Mouse (Mus musculus) cerebellum, adult 2 months (tissue): ENCODE data around the gene E2f6. TPM values are rescaled to one million over a fixed set of nuclear protein-coding genes. Genes with fewer than 3 reads are reported as not detected.

Experiments used
- DNase-seq, 2 experiments: peaks; one replicate each; pipeline ENCODE4 v3.0.0; 2021
- H3K27ac ChIP-seq: fragments of 200-500 bp; 2 replicates; pipeline ENCODE4 v1.5.1; 2012; ENCODE audit warnings: low read length, control low read depth, inconsistent platforms; ENCODE audit not compliant: insufficient read depth
- H3K27me3 ChIP-seq: fragments of 200-500 bp; 2 replicates; pipeline ENCODE4 v1.6.1; 2012; ENCODE audit warnings: inconsistent platforms, mild to moderate bottlenecking, low read length, moderate library complexity; ENCODE audit not compliant: control insufficient read depth, insufficient read depth
- H3K4me1 ChIP-seq: fragments of 200-500 bp; 2 replicates; pipeline ENCODE4 v1.6.1; 2011; ENCODE audit warnings: low read length; ENCODE audit not compliant: control insufficient read depth, insufficient read depth
- H3K4me3 ChIP-seq: fragments of 200-500 bp; replicated peaks from 2 replicates; pipeline ENCODE3; 2011; ENCODE audit warnings: mild to moderate bottlenecking, low read depth, low read length, control low read depth; ENCODE audit not compliant: insufficient read depth
- CTCF ChIP-seq: fragments of 200-500 bp; IDR thresholded peaks from 2 replicates; pipeline ENCODE4 v1.5.1; 2011; ENCODE audit warnings: low read depth, mild to moderate bottlenecking, control low read depth, low read length, moderate library complexity, borderline replicate concordance; ENCODE audit not compliant: insufficient read depth
- POLR2A ChIP-seq: fragments of 200-500 bp; IDR thresholded peaks from 2 replicates; pipeline ENCODE4 v1.6.1; 2011; ENCODE audit warnings: low read length, control low read depth, borderline replicate concordance; ENCODE audit not compliant: insufficient read depth
- WGBS: fragments of 180-500 bp; shearing (Covaris S2); methylation state at CpG from one replicate; pipeline ENCODE4 v1.1.7; 2018; 5-methylcytosine and 5-hydroxymethylcytosine counted together
- polyA plus RNA-seq: library from polyadenylated mRNA; depleted of rRNA; stranded (reverse); fragments of >200 nt; gene quantifications from 2 replicates; pipeline ENCODE4 v1.2.3, GENCODE M21; 2012

E2f6 gene
- polyA plus RNA-seq, 1 experiment, result 62.2 TPM

DNA sequence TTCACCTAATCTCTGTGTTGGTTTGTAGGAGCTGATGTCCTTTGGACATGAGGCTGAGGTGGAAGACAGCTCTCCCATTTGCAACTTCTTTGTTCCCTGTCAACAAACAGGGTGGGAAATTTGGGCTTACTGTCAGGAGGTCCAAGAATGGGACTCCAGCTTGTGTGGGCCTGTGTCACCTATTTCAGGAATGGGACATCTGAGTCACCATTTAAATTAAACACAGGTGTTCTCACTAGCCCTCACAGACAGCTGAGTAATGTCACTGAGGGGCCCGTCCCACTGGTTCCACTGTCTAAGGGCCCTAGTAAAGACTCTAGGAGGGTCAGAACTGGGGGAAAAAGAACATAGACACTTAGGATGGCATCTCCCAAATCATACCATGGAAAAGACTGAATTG is 61.2 kb downstream of the E2f6 start:
- H3K4me1 ChIP-seq, result peaks cover 23% of the 10 kb centered on the region
- H3K27me3 ChIP-seq, result no peaks in the 10 kb centered on the region
- WGBS, result 97% methylated on average over 1 of the region's 1 CpGs
- TF ChIP-seq POLR2A (no peak), CTCF (no peak)
- H3K4me3 ChIP-seq, result no peak overlapping the region
- no peak for DNase-seq
- no peak overlapping the region for H3K27ac ChIP-seq

GRCm38 (mm10) chr12:16872926-16873464 is 62.2 kb downstream of the E2f6 start:
- DNase-seq, result no peak
- H3K4me3 ChIP-seq, result no peak overlapping the region
- no peaks in the 10 kb centered on the region for H3K27me3 ChIP-seq
- H3K4me1 ChIP-seq, result peaks cover 23% of the 10 kb centered on the region
- 65% methylated on average over 7 of the region's 7 CpGs for WGBS
- H3K27ac ChIP-seq, result peak overlapping the region; percentile 80
- TF ChIP-seq POLR2A (no peak), CTCF (no peak)

DNA sequence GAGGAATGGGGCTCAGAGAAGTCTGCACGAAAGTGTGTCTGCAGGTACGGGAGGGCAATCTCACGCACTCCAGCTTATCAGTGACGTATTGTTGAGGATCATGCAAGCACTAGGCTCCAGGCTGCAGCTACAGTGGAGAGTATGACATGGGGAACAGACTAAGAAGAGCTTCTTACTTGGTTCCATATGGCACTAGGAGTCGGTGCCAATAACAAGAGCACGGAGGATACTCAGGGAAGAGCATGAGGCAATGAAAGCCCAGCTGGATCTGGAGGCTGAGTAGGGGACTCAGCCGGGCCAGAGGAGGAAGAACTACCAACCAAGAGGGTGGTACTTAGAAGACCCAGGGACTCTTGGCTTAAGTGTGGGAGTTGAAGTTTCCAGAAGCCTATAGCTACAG is 62.8 kb downstream of the E2f6 start:
- DNase-seq, result peak; percentile 75 to 87
- Histone ChIP-seq H3K27me3 (no peaks in the 10 kb centered on the region), H3K4me1 (peaks cover 23% of the 10 kb centered on the region), H3K27ac (peak overlapping the region; percentile 80), H3K4me3 (no peak overlapping the region)
- TF ChIP-seq CTCF (no peak), POLR2A (no peak)
- WGBS, result 15% methylated on average over 7 of the region's 7 CpGs

- WGBS, result 10% methylated on average over 2 of the region's 2 CpGs
- DNase-seq, result peak; percentile 44 to 63
- Histone ChIP-seq H3K4me1 (peaks cover 23% of the 10 kb centered on the region), H3K4me3 (no peak overlapping the region), H3K27me3 (no peaks in the 10 kb centered on the region), H3K27ac (peak overlapping the region; percentile 45; the same call in 1 of the 2 replicates)
- TF ChIP-seq POLR2A (no peak), CTCF (no peak)
These were observed 63.3 kb downstream of the E2f6 start for GRCm38 (mm10) chr12:16874086-16874485.

DNA sequence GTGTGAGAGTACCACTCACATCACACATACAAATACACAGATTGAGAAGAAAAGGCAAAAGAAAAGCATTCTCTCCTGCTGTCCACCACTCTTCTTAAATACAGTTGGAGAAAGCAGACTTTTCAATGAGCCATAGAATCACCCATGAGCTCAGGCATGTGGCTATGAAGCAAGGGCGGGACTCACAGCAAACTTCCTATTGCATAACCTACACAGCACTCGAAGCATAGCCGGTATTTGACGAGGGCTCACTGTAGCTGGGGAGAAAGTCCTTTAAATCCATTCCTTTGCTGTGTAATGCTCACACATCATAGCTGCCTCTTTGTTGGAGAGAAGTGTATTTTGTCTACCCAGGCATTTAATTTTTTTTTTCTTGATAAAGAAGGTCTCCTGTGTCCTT is 64.5 kb downstream of the E2f6 start:
- H3K4me3 ChIP-seq, result no peak overlapping the region
- WGBS, result 87% methylated on average over 4 of the region's 4 CpGs
- TF ChIP-seq POLR2A (no peak), CTCF (no peak)
- H3K27ac ChIP-seq, result no peak overlapping the region
- no peak for DNase-seq
- H3K4me1 ChIP-seq, result peaks cover 18% of the 10 kb centered on the region
- H3K27me3 ChIP-seq, result no peaks in the 10 kb centered on the region

- no peaks in the 10 kb centered on the region for H3K27me3 ChIP-seq
- peaks cover 14% of the 10 kb centered on the region; the same call in 1 of the 2 replicates for H3K4me1 ChIP-seq
- H3K4me3 ChIP-seq, result no peak overlapping the region
- H3K27ac ChIP-seq, result no peak overlapping the region
- no peak for DNase-seq
- WGBS, result 92% methylated on average over 7 of the region's 7 CpGs
- TF ChIP-seq POLR2A, result no peak
- TF ChIP-seq CTCF, result no peak
These were observed 64.9 kb downstream of the E2f6 start for GRCm38 (mm10) chr12:16875678-16876077.

- H3K27me3 ChIP-seq, result no peaks in the 10 kb centered on the region
- 63% methylated on average over 3 of the region's 3 CpGs for whole genome bisulfite sequencing
- peaks cover 13% of the 10 kb centered on the region; the same call in 1 of the 2 replicates for H3K4me1 ChIP-seq
- no peak overlapping the region for H3K27ac ChIP-seq
- H3K4me3 ChIP-seq, result no peak overlapping the region
- no peak for DNase-seq
- TF ChIP-seq CTCF (no peak), POLR2A (no peak)
These were observed 65.9 kb downstream of the E2f6 start for GRCm38 (mm10) chr12:16876667-16877066.

DNA sequence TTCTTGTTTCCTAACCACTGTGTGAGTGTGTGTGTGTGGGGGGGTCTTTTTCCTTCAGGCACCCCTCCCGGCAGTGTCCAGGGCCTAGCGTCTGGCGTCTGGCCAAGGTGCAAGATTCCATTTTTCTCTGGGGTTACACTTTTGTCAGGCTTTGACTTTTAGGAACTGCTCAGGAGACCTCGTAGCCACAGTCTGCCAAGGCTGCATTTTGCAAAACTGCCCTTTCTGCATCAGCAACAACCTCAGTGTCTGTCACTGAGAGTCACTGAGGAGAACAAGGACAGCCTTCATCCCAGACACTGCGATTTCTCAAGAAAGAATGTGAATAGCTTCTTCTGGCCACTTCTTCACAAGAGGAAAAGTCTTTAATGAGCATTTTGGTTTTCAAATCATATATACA is 66.4 kb downstream of the E2f6 start:
- H3K4me1 ChIP-seq, result peaks cover 13% of the 10 kb centered on the region; the same call in 1 of the 2 replicates
- WGBS, result 60% methylated on average over 5 of the region's 5 CpGs
- TF ChIP-seq CTCF, result no peak
- no peak for TF ChIP-seq POLR2A
- no peak overlapping the region for H3K27ac ChIP-seq
- no peaks in the 10 kb centered on the region for H3K27me3 ChIP-seq
- H3K4me3 ChIP-seq, result no peak overlapping the region
- no peak for DNase-seq
